Mouse (Mus musculus): ENCODE measurements around the gene Vmn1r80. TPM values are rescaled to one million over a fixed set of nuclear protein-coding genes. Genes with fewer than 3 reads are reported as not detected.
"Not testable (repeated sequence)": the region's sequence is repeated elsewhere in the genome, so short reads cannot be mapped to it uniquely, and the experiment has no call there.

Gene Vmn1r80
- not detected for total RNA-seq (2022)

GRCm38 (mm10) chr7:12188986-12189385, at the start of gene Vmn1r80:
TSS of gene Vmn1r80 (plus strand) at chr7:12189286.
- DNase-seq = no peak

GRCm38 (mm10) chr7:12149957-12150356, 39.1 kb upstream of the Vmn1r80 start, which contains the start of gene Vmn1r78:
TSS of gene Vmn1r78 (plus strand) at chr7:12150257.
- DNase-seq = no peak

- not testable (repeated sequence) for DNase-seq
Observed at GRCm38 (mm10) chr7:12156463-12156862, 32.6 kb upstream of the Vmn1r80 start.

GRCm38 (mm10) chr7:12170979-12171378, 18.1 kb upstream of the Vmn1r80 start, which contains the start of gene Vmn1r79:
TSS of gene Vmn1r79 (plus strand) at chr7:12171279.
- DNase-seq = not testable (repeated sequence)

GRCm38 (mm10) chr7:12172926-12173325, 16.2 kb upstream of the Vmn1r80 start:
- DNase-seq = peak; percentile 40

GRCm38 (mm10) chr7:12204141-12204540, 15.1 kb downstream of the Vmn1r80 start:
- DNase-seq = no peak

Other genes with a start within 250 kb of the Vmn1r80 start
- gene Vmn1r77, start 152.5 kb upstream of the Vmn1r80 start, total RNA-seq (2022) = not detected
- not detected for gene Vmn1r78, start 39.0 kb upstream of the Vmn1r80 start, total RNA-seq (2022)
- under 1 TPM in 1 of 4 experiments, not detected in 3; 0.03 TPM for gene Vmn1r79, start 18.0 kb upstream of the Vmn1r80 start, total RNA-seq (2022)
- not detected for gene Vmn1r81, start 79.0 kb downstream of the Vmn1r80 start, total RNA-seq (2022)
- not detected for gene Vmn1r82, start 111.1 kb downstream of the Vmn1r80 start, total RNA-seq (2022)
- gene Vmn1r83, start 140.2 kb downstream of the Vmn1r80 start, total RNA-seq (2022) = not detected
- gene Vmn1r84, start 180.0 kb downstream of the Vmn1r80 start, total RNA-seq (2022) = not detected
- 1 to 10 TPM; 3.9 to 8.5 (median 7.0) TPM for gene Zfp551, start 233.5 kb downstream of the Vmn1r80 start, total RNA-seq (2022)